Mouse (Mus musculus): Measurements from ENCODE around the gene 4930550C14Rik. TPM values are rescaled to one million over a fixed set of nuclear protein-coding genes. Genes with fewer than 3 reads are reported as not detected.

Gene 4930550C14Rik
- polyA plus RNA-seq, 1 experiment from 2014 or later = 0.78 TPM

GRCm38 (mm10) chr9:53408953-53409361, 6.8 kb downstream of the 4930550C14Rik start:
- no peak for TF ChIP-seq CTCF (IDR thresholded peaks at IDR 0.05; ENCODE audit: low read depth)
- no peak for TF ChIP-seq EP300 (IDR thresholded peaks at IDR 0.05; ENCODE audit: low read depth)
- DNase-seq (no peak), ATAC-seq (no peak)
- no peak overlapping the region for H3K27ac ChIP-seq (ENCODE audit: low read depth)
- H3K9me3 ChIP-seq (ENCODE audit: low read length) = no peaks in the 10 kb centered on the region
- peaks cover 6% of the 10 kb centered on the region; the same call in 1 of the 2 replicates for H3K4me1 ChIP-seq (ENCODE audit: insufficient read depth)
- H3K27me3 ChIP-seq (ENCODE audit: insufficient read depth, low read length) = no peaks in the 10 kb centered on the region
- H3K4me3 ChIP-seq (ENCODE audit: low read depth, low read length) = no peak overlapping the region
- H3K9ac ChIP-seq (replicated peaks) = no peak overlapping the region
- WGBS (ENCODE audit: insufficient replicate concordance) = 78% methylated on average over 2 of the region's 2 CpGs
- H3K4me2 ChIP-seq (ENCODE audit: low read depth, low read length) = no peak overlapping the region
- no peaks in the 10 kb centered on the region for H3K36me3 ChIP-seq (replicated peaks; ENCODE audit: insufficient read depth, low read length)

- Histone ChIP-seq H3K4me3 (ENCODE audit: low read depth, low read length) (no peak overlapping the region), H3K27ac (ENCODE audit: low read depth) (no peak overlapping the region), H3K4me2 (ENCODE audit: low read depth, low read length) (no peak overlapping the region), H3K9ac (replicated peaks) (no peak overlapping the region), H3K9me3 (ENCODE audit: low read length) (no peaks in the 10 kb centered on the region), H3K27me3 (ENCODE audit: insufficient read depth, low read length) (no peaks in the 10 kb centered on the region), H3K36me3 (replicated peaks; ENCODE audit: insufficient read depth, low read length) (no peaks in the 10 kb centered on the region), H3K4me1 (ENCODE audit: insufficient read depth) (peaks cover 6% of the 10 kb centered on the region; the same call in 1 of the 2 replicates)
- TF ChIP-seq CTCF (IDR thresholded peaks at IDR 0.05; ENCODE audit: low read depth) (no peak), EP300 (IDR thresholded peaks at IDR 0.05; ENCODE audit: low read depth) (no peak)
- DNase-seq = no peak
- 64% methylated on average over 3 of the region's 3 CpGs for WGBS (ENCODE audit: insufficient replicate concordance)
- ATAC-seq = 0 out of 2 replicates have a peak, but pooled peaks have one; percentile 45
These were observed 7.3 kb downstream of the 4930550C14Rik start for GRCm38 (mm10) chr9:53409427-53409826.

DNA sequence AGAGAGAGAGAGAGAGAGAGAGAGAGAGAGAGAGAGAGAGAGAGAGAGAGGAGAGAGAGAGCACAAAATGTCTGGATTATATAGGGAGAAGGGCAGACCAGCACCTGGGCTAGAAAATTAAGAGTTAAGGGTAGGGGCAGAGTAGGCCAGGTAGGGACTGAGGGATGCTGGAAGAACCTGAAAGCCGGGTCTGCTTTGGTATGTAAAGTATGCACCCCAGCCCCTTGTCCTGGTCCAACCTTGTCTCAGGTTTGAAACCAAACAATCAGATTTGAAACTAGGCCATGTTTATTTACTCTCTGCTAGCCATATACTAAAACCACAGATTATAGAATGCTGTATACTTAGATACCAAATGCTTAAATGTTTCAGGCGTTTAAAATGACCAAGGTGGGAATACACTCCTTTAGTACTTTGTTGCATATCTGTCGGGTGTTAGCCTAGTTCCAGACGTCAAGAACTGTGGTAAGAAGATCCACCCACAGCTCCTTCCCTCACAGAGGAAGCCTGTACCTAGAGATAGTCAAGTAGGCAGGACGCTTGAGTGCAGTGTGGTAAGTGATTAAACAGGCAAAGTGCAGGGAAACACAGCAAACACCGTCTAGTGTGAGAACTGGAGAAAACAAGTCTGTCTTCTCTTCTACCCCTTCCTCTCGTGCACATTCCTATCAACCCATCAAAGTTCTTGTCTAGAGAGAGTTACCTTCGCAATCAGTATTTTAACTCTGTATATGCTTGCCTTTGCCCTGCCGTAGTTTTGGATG, 20.2 kb downstream of the 4930550C14Rik start:
- H3K9me3 ChIP-seq (ENCODE audit: low read length) = 0 out of 2 replicates have a peak, but pooled peaks cover 2% of the 10 kb centered on the region
- H3K9ac ChIP-seq (replicated peaks) = no peak overlapping the region
- 19% methylated on average over 9 of the region's 9 CpGs for WGBS (ENCODE audit: insufficient replicate concordance)
- no peak for TF ChIP-seq CTCF (IDR thresholded peaks at IDR 0.05; ENCODE audit: low read depth)
- TF ChIP-seq EP300 (IDR thresholded peaks at IDR 0.05; ENCODE audit: low read depth) = peak; percentile 78
- peak overlapping the region; percentile 47; the same call in 1 of the 2 replicates for H3K4me2 ChIP-seq (ENCODE audit: low read depth, low read length)
- H3K27me3 ChIP-seq (ENCODE audit: insufficient read depth, low read length) = no peaks in the 10 kb centered on the region
- H3K36me3 ChIP-seq (replicated peaks; ENCODE audit: insufficient read depth, low read length) = no peaks in the 10 kb centered on the region
- H3K27ac ChIP-seq (ENCODE audit: low read depth) = peak overlapping the region; percentile 29
- ATAC-seq = peak; percentile 94
- no peaks in the 10 kb centered on the region for H3K4me1 ChIP-seq (ENCODE audit: insufficient read depth)
- H3K4me3 ChIP-seq (ENCODE audit: low read depth, low read length) = no peak overlapping the region
- DNase-seq = no peak

GRCm38 (mm10) chr9:53426726-53427125, 24.6 kb downstream of the 4930550C14Rik start:
- Histone ChIP-seq H3K4me1 (ENCODE audit: insufficient read depth) (no peaks in the 10 kb centered on the region), H3K36me3 (replicated peaks; ENCODE audit: insufficient read depth, low read length) (no peaks in the 10 kb centered on the region), H3K9me3 (ENCODE audit: low read length) (no peaks in the 10 kb centered on the region), H3K27me3 (ENCODE audit: insufficient read depth, low read length) (no peaks in the 10 kb centered on the region), H3K9ac (replicated peaks) (no peak overlapping the region), H3K4me2 (ENCODE audit: low read depth, low read length) (no peak overlapping the region), H3K4me3 (ENCODE audit: low read depth, low read length) (no peak overlapping the region), H3K27ac (ENCODE audit: low read depth) (no peak overlapping the region)
- TF ChIP-seq CTCF (IDR thresholded peaks at IDR 0.05; ENCODE audit: low read depth) (no peak), EP300 (IDR thresholded peaks at IDR 0.05; ENCODE audit: low read depth) (no peak)
- DNase-seq = no peak
- 66% methylated on average over 3 of the region's 3 CpGs for WGBS (ENCODE audit: insufficient replicate concordance)
- ATAC-seq = peak; percentile 13; the same call in 1 of the 2 replicates

- Histone ChIP-seq H3K27me3 (ENCODE audit: insufficient read depth, low read length) (no peaks in the 10 kb centered on the region), H3K4me3 (ENCODE audit: low read depth, low read length) (no peak overlapping the region), H3K9me3 (ENCODE audit: low read length) (no peaks in the 10 kb centered on the region), H3K4me2 (ENCODE audit: low read depth, low read length) (no peak overlapping the region), H3K4me1 (ENCODE audit: insufficient read depth) (no peaks in the 10 kb centered on the region), H3K36me3 (replicated peaks; ENCODE audit: insufficient read depth, low read length) (no peaks in the 10 kb centered on the region), H3K27ac (ENCODE audit: low read depth) (no peak overlapping the region), H3K9ac (replicated peaks) (no peak overlapping the region)
- WGBS (ENCODE audit: insufficient replicate concordance) = 58% methylated on average over 3 of the region's 3 CpGs
- no peak for DNase-seq
- ATAC-seq = no peak
- TF ChIP-seq CTCF (IDR thresholded peaks at IDR 0.05; ENCODE audit: low read depth) (no peak), EP300 (IDR thresholded peaks at IDR 0.05; ENCODE audit: low read depth) (no peak)
These were observed 25.5 kb downstream of the 4930550C14Rik start for GRCm38 (mm10) chr9:53427638-53428037.

GRCm38 (mm10) chr9:53435830-53436570, 33.9 kb downstream of the 4930550C14Rik start:
- ATAC-seq (no peak), DNase-seq (no peak)

More at GRCm38 (mm10) chr9:53435830-53436570, 33.9 kb downstream of the 4930550C14Rik start:
- Histone ChIP-seq H3K4me3 (ENCODE audit: low read depth, low read length) (no peak overlapping the region), H3K9ac (replicated peaks) (no peak overlapping the region), H3K9me3 (ENCODE audit: low read length) (no peaks in the 10 kb centered on the region), H3K27ac (ENCODE audit: low read depth) (no peak overlapping the region), H3K27me3 (ENCODE audit: insufficient read depth, low read length) (no peaks in the 10 kb centered on the region), H3K36me3 (replicated peaks; ENCODE audit: insufficient read depth, low read length) (peaks cover 10% of the 10 kb centered on the region), H3K4me2 (ENCODE audit: low read depth, low read length) (no peak overlapping the region), H3K4me1 (ENCODE audit: insufficient read depth) (no peaks in the 10 kb centered on the region)
- TF ChIP-seq CTCF (IDR thresholded peaks at IDR 0.05; ENCODE audit: low read depth) = no peak
- TF ChIP-seq EP300 (IDR thresholded peaks at IDR 0.05; ENCODE audit: low read depth) = no peak
- 74% methylated on average over 14 of the region's 14 CpGs for WGBS (ENCODE audit: insufficient replicate concordance)
